Mouse (Mus musculus): Measurements from ENCODE around the gene Prpf19.

DNA sequence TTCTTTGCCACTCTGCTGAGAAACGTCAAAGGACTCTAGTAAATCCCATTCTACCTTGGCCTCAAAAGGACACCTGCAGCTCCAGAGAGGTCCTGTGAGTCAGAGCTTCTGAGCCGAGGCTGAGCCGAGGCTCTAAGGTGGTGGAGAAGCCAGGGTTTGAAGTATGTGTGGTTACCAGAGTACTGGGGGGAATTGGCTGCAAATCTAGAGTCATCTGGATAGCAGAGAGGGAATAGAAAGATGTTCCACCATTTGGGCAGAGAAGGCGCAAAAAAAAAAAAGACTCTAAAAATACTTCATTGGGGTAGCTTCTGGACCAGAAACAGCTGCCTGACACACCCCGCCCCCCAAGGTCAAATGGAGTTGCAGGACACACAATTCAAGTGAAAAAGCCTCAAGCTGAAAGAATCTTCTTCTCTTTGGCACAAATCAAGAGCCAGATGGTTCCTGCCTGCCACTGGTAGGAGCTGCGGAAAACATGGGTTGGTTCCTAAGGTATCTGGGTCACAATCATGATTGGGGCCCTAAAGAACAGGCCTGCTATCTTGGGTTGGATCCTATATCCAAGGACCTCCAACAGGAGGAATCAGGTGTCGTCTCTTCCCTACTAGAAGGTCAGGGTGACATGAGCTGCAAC, 16.7 kb upstream of the Prpf19 start:
- TF ChIP-seq CTCF (IDR thresholded peaks at IDR 0.05; ENCODE audit: low read depth, low read length), result no peak
- TF ChIP-seq TAL1 (conservative IDR thresholded peaks at IDR 0.05; ENCODE audit: low read depth, low read length), result no peak

All from G1E (cell line).